Mouse (Mus musculus) hindbrain, embryonic 14.5 days (tissue): ENCODE results near the gene Ttc17. TPM values are rescaled to one million over a fixed set of nuclear protein-coding genes. Genes with fewer than 3 reads are reported as not detected.

ENCODE experiments used
- ATAC-seq: fragments of 200-750 bp; cut with Nextera tagmentation; 2 replicates; pipeline ENCODE4 v1.8.0; 2017; ENCODE audit warnings: moderate number of reproducible peaks, mild to moderate bottlenecking, moderate TSS enrichment, moderate library complexity; ENCODE audit not compliant: low FRiP score
- DNase-seq: peaks from one replicate; pipeline ENCODE4 v3.0.0-alpha.2; 2015; ENCODE audit warnings: low spot score
- H3K27ac ChIP-seq: fragments of 300-500 bp; sonication (generic); 2 replicates; pipeline ENCODE4 v1.5.1; 2014; ENCODE audit warnings: mild to moderate bottlenecking, moderate library complexity
- H3K27me3 ChIP-seq: fragments of 300-500 bp; sonication (generic); 2 replicates; pipeline ENCODE4 v1.6.1; 2014; ENCODE audit warnings: mild to moderate bottlenecking, low read length, mixed read lengths; ENCODE audit not compliant: control insufficient read depth, insufficient read depth
- H3K36me3 ChIP-seq: fragments of 300-500 bp; sonication (generic); replicated peaks from 2 replicates; pipeline ENCODE4 v1.6.1; 2014; ENCODE audit not compliant: control insufficient read depth, insufficient read depth
- H3K4me1 ChIP-seq: fragments of 300-500 bp; sonication (generic); replicated peaks from 2 replicates; pipeline ENCODE4 v1.6.1; 2014; ENCODE audit warnings: antibody characterized with exemption, low read length, mixed read lengths; ENCODE audit not compliant: control insufficient read depth, insufficient read depth
- H3K4me2 ChIP-seq: fragments of 300-500 bp; sonication (generic); replicated peaks from 2 replicates; pipeline ENCODE4 v1.6.1; 2014; ENCODE audit warnings: mild to moderate bottlenecking, moderate library complexity
- H3K4me3 ChIP-seq: fragments of 300-500 bp; sonication (generic); replicated peaks from 2 replicates; pipeline ENCODE4 v1.5.1; 2014; ENCODE audit warnings: mild to moderate bottlenecking, low read length
- H3K9ac ChIP-seq: fragments of 300-500 bp; sonication (generic); 2 replicates; pipeline ENCODE4 v1.6.1; 2014
- H3K9me3 ChIP-seq: fragments of 300-500 bp; sonication (generic); 2 replicates; pipeline ENCODE4 v1.6.1; 2016; ENCODE audit warnings: low read length; ENCODE audit not compliant: control insufficient read depth
- whole genome bisulfite sequencing: fragments of 180-500 bp; shearing (Covaris S2); extraction: QIAGEN DNeasy Blood & Tissue Kit; methylation state at CpG from one replicate; pipeline ENCODE4 v1.1.7; 2014; 5-methylcytosine and 5-hydroxymethylcytosine counted together
- polyA plus RNA-seq: library from polyadenylated mRNA; unstranded; fragments of >200 nt; fragmentation: Nextera tagmentation; extraction: Ambion mirVana; gene quantifications from 2 replicates; pipeline ENCODE4 v1.2.1, GENCODE M21; 2014

The Ttc17 gene
- polyA plus RNA-seq, result 25.1 and 27.9 TPM in 2 replicates

GRCm38 (mm10) chr2:94406083-94406957 lies at the start of gene Ttc17:
Gene Ttc17 (minus strand): TSS chr2:94406689.
- Histone ChIP-seq H3K9ac (peak within 1 kb of the TSS; percentile 92), H3K27me3 (no peaks in the 10 kb centered on the region), H3K9me3 (no peaks in the 10 kb centered on the region), H3K27ac (peak within 1 kb of the TSS; percentile 93), H3K36me3 (peaks cover 18% of the 10 kb centered on the region), H3K4me1 (peaks cover 36% of the 10 kb centered on the region), H3K4me3 (peak within 1 kb of the TSS; percentile 98), H3K4me2 (peak within 1 kb of the TSS; percentile 94)
- ATAC-seq (peak; percentile 95), DNase-seq (peak; percentile 88)
- under 1% methylated on average over 70 of the region's 77 CpGs for WGBS

- Histone ChIP-seq H3K4me1 (no peaks in the 10 kb centered on the region), H3K27me3 (no peaks in the 10 kb centered on the region), H3K9ac (no peak overlapping the region), H3K36me3 (no peaks in the 10 kb centered on the region), H3K4me3 (no peak overlapping the region), H3K4me2 (no peak overlapping the region), H3K27ac (no peak overlapping the region), H3K9me3 (no peaks in the 10 kb centered on the region)
- no peak for DNase-seq
- 90% methylated on average over 8 of the region's 8 CpGs for WGBS
- ATAC-seq, result no peak
These were observed 43.2 kb upstream of the Ttc17 start for GRCm38 (mm10) chr2:94449643-94450042.

- Histone ChIP-seq H3K4me1 (peaks cover 23% of the 10 kb centered on the region), H3K4me3 (peak overlapping the region; percentile 94), H3K27ac (no peak overlapping the region), H3K4me2 (peak overlapping the region; percentile 84), H3K9ac (peak overlapping the region; percentile 87), H3K27me3 (no peaks in the 10 kb centered on the region), H3K9me3 (no peaks in the 10 kb centered on the region), H3K36me3 (no peaks in the 10 kb centered on the region)
- WGBS, result 2% methylated on average over 10 of the region's 10 CpGs
- DNase-seq, result no peak
- no peak for ATAC-seq
These were observed 30.5 kb upstream of the Ttc17 start for GRCm38 (mm10) chr2:94436952-94437351.

DNA sequence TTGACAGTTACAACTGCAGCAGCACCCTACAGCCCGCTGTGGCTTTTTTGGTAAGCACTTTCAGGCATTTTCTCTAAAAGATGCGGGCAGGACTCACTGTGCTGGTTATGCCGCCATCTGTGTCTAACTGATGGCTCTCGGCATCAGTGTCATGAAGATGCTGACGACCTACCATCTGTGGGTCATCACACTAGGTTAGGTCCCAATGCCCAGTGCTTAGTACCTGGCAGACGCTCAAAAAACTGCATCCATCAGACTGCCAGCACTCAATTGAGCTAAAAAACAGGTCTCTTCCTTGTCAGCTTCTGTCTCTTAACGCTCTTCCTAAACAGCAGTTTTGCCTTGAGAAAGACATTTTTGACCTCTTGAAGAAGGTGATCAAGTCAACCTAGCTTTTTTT lies 29.0 kb upstream of the Ttc17 start:
- Histone ChIP-seq H3K27ac (no peak overlapping the region), H3K9me3 (no peaks in the 10 kb centered on the region), H3K36me3 (no peaks in the 10 kb centered on the region), H3K4me1 (peaks cover 23% of the 10 kb centered on the region), H3K9ac (no peak overlapping the region), H3K4me2 (0 out of 2 replicates have a peak overlapping the region, but pooled peaks have one; percentile 84), H3K4me3 (no peak overlapping the region), H3K27me3 (no peaks in the 10 kb centered on the region)
- ATAC-seq (no peak), DNase-seq (no peak)
- WGBS, result 77% methylated on average over 7 of the region's 7 CpGs

- peaks cover 23% of the 10 kb centered on the region for H3K4me1 ChIP-seq
- no peak overlapping the region for H3K4me3 ChIP-seq
- ATAC-seq (no peak), DNase-seq (no peak)
- no peak overlapping the region for H3K9ac ChIP-seq
- no peak overlapping the region for H3K4me2 ChIP-seq
- no peaks in the 10 kb centered on the region for H3K36me3 ChIP-seq
- H3K27me3 ChIP-seq, result no peaks in the 10 kb centered on the region
- WGBS, result 65% methylated on average over 1 of the region's 1 CpGs
- H3K9me3 ChIP-seq, result no peaks in the 10 kb centered on the region
- no peak overlapping the region for H3K27ac ChIP-seq
These were observed 28.3 kb upstream of the Ttc17 start for GRCm38 (mm10) chr2:94434833-94435232.

- peaks cover 6% of the 10 kb centered on the region; the same call in 1 of the 2 replicates for H3K36me3 ChIP-seq
- H3K9ac ChIP-seq, result no peak overlapping the region
- 86% methylated on average over 2 of the region's 2 CpGs for WGBS
- no peak overlapping the region for H3K27ac ChIP-seq
- H3K9me3 ChIP-seq, result no peaks in the 10 kb centered on the region
- DNase-seq, result no peak
- H3K4me2 ChIP-seq, result no peak overlapping the region
- ATAC-seq, result no peak
- H3K27me3 ChIP-seq, result no peaks in the 10 kb centered on the region
- no peak overlapping the region for H3K4me3 ChIP-seq
- H3K4me1 ChIP-seq, result peaks cover 23% of the 10 kb centered on the region
These were observed 25.7 kb upstream of the Ttc17 start for GRCm38 (mm10) chr2:94432214-94432613.

- DNase-seq, result no peak
- no peaks in the 10 kb centered on the region for H3K27me3 ChIP-seq
- H3K9ac ChIP-seq, result no peak overlapping the region
- H3K36me3 ChIP-seq, result peaks cover 41% of the 10 kb centered on the region
- no peak overlapping the region for H3K4me3 ChIP-seq
- H3K9me3 ChIP-seq, result no peaks in the 10 kb centered on the region
- ATAC-seq, result no peak
- 100% methylated on average over 1 of the region's 1 CpGs for WGBS
- no peaks in the 10 kb centered on the region for H3K4me1 ChIP-seq
- no peak overlapping the region for H3K4me2 ChIP-seq
- no peak overlapping the region for H3K27ac ChIP-seq
These were observed 22.0 kb upstream of the Ttc17 start for GRCm38 (mm10) chr2:94428456-94428855.

DNA sequence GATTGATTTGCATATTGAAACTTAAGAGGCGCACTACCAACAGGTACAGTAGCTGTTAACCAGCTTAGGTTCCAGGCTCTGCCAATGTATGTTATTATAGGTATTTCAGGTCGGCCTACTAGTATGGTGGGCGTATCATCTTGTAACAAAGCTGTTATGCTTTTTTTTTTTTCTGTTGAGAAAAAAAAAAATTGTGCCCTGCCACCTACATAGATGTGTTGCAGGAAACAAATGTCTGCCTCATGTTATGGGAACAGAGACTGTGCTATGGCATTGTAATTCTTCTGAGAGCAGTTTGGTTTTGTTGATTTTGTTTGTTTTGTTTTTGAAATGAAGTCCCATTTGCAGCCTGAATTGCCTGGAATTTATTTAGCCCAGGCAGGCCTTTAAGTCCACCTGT lies 952 bp upstream of the Ttc17 start:
- 45% methylated on average over 3 of the region's 3 CpGs for WGBS
- Histone ChIP-seq H3K4me2 (peak overlapping the region; percentile 94), H3K9me3 (no peaks in the 10 kb centered on the region), H3K9ac (peak overlapping the region; percentile 92), H3K27me3 (no peaks in the 10 kb centered on the region), H3K27ac (no peak overlapping the region), H3K4me1 (peaks cover 36% of the 10 kb centered on the region), H3K4me3 (peak overlapping the region; percentile 98), H3K36me3 (peaks cover 28% of the 10 kb centered on the region)
- DNase-seq (no peak), ATAC-seq (no peak)

- H3K9ac ChIP-seq, result peak overlapping the region; percentile 92
- H3K4me3 ChIP-seq, result peak overlapping the region; percentile 98
- no peak overlapping the region for H3K27ac ChIP-seq
- 1% methylated on average over 13 of the region's 13 CpGs for WGBS
- peak; percentile 5; the same call in 1 of the 2 replicates for ATAC-seq
- H3K9me3 ChIP-seq, result no peaks in the 10 kb centered on the region
- peaks cover 24% of the 10 kb centered on the region for H3K36me3 ChIP-seq
- peaks cover 36% of the 10 kb centered on the region for H3K4me1 ChIP-seq
- DNase-seq, result no peak
- H3K4me2 ChIP-seq, result peak overlapping the region; percentile 94
- no peaks in the 10 kb centered on the region for H3K27me3 ChIP-seq
These were observed 532 bp upstream of the Ttc17 start for GRCm38 (mm10) chr2:94407021-94407420.
